Mouse (Mus musculus) CH12F3 (cell line): ENCODE results near the gene Plekhh2.

ENCODE experiments used
- in situ Hi-C: fragments of 300-500 bp; cut with MboI; formaldehyde crosslinking; loops from 2 replicates; pipeline ENCODE4 v1.14.3; 2020; ENCODE audit warnings: low sequenced_read_pairs

Gene Plekhh2

DNA sequence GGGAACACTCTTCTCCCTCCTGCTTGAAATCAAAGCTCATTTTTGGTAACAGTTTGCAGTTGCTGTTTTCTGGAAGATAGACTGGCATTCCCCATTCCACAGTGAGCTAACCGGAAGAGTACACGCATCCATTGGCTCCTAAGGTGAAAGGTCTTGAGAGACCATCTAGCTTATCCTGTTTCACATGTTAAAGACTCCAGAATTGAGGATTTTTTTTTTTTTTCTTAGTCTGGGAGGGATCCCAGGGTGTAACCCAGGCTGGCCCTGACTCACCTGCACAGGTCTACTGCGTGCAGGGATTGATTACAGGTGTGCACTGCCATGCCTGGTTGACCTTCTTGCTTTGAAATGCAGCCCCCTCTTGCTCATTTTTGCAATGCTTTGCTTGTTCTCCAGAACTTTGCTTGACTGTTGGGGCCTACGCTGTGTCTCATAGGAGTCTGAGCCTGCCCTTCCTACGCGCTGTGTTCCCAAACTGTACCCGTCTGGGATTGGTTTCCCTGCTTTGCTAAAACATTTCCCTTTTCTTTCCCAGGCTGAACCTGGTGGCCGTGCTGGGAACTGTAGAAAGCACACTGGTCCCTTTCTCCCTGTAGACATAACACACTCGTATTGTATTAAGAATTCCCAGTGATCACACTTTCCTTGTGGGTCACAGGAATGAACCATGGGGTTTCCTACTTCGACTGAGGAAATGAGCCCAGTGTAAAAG lies 92.2 kb downstream of the Plekhh2 start:
- in situ Hi-C loops: no loop called here

DNA sequence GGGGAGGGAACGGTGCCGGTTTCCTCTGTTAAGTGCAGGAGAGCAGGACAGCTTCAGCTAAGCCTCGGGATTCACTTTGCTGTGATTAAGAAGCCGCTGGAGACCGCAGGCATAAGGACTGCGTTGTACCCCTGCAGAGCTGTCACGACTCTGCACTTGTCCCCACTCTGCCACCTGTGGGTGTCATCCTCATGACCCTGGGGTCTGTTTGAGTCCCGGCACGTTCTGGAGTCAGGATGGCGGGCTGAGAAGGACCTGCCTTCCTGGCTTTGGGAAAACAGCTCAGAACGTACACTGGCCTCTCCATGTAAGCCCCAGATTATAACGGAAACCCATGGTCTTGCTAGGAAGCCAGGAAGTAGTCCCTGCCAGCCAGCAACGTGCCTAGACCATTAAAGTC lies 95.3 kb downstream of the Plekhh2 start:
- in situ Hi-C loops: no loop called here

DNA sequence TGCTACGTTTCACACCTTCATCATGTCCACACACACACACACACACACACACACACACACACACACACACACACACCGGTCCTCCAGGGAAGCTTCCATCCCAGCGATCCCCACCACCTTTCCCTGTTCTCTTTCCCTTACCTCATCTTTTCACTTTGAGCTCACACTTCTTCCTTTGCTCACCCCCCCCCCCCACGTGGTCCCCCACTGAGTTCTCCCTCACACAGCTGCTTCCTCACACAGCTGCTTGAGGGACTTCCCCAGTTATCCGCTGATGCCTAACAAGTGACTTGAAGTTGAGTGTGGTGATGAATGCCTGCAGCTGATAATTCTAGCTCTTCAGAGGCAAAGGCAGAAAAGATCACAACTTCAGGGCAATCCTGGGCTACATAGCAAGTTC lies 95.9 kb downstream of the Plekhh2 start:
- in situ Hi-C loops: no loop called here

DNA sequence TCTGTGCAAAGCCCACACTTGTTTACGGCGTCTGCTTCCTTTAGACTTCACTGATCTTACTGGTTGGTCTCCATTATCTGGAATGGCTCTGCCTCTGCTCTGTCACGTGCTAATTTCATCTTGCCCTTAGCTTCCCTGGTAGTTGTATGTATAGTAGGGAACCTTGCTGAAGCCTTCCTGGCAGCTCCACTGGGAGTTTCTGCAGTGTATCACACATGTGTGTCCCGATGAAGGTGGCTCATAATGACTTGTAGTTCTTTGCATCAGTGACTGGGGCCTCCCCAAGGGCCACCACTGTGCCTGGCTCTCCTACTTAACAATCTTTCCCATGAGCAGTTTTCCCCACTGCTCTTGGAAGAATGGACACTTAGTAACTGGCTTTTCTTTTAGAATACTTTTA lies 96.9 kb downstream of the Plekhh2 start:
- in situ Hi-C loops: no loop called here

DNA sequence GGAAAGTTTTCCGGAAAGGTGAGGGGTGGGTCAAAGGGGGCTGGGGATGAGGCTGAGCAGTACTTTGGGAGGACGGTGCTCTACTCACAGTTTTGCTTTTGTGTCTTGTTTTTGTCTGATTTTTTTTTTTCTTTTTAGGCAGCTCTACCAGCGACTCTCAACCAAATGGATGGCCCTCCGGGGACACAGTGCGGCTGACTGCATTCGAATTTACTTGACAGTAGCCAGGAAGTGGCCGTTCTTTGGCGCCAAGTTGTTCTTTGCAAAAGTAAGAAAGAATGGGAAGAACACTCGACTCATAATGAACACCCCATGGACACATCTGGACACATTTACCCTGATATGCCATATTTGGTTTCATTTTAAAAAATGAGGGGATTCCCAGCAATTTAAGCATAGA lies 99.8 kb downstream of the Plekhh2 start:
- in situ Hi-C loops: no loop called here

DNA sequence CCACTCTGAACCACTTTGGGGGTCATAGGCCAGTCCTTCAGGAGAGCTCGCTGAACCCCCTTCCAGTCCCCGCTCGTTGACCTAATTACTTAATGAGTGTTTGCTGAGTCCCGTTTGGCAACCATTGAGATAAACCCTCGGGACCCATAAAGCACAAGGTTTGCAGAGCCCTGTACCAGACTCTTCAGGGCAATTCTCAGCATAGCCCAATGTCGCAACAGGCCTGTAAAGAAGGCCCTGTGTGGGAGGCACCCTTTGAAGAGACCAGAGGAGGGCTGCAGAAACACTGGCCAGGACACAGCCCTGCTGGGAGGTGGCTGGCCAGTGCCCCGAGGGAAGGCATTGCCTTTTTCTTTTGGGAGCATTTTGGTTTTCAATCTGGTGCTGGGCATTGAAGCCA lies 100.3 kb downstream of the Plekhh2 start:
- in situ Hi-C loops: no loop called here

DNA sequence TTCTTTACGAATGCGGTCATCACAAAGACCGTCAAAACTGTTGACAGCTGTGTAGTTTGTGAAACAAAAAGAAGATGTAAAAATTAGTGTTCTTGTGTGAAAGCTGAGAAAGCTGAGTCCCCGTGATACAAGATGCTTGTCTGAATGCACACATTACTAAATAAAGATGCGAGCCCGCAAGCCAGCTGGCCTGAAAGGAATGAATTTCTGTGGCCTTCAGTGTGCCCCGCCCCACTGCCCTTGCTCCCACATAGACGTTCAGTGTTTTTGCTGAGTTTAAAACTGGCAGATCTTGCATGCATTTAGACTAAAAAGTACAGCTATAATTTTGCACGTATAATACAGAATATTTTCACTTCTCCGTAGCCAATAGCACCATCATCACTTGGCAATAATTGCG lies 104.1 kb downstream of the Plekhh2 start:
- in situ Hi-C loops: no loop called here

DNA sequence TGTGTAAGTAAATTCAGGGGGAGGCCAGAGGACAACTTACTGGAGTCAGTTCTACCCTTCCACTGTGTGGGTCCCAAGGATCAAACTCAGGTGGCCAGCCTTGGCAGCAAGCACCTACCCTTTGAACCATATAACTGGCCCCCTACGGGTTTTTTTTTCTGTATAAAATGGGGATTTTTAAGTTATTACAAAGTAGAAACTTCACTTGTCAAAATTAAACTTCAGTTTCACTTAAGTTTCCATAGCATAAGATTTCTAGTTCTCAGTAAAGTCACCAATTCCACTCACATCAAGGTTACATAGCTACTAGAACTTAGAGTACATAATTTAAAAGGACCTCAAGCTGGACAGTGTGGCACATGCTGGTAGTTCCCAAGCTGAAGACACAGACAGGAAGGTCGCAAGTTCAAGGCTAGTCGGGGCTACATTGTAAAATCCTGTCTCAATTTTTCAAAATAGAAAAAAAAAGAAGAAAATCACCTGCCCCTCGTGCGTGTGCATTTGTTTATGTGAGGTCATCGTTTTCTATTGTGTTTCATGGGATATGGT lies 104.9 kb downstream of the Plekhh2 start:
- in situ Hi-C loops: no loop called here

DNA sequence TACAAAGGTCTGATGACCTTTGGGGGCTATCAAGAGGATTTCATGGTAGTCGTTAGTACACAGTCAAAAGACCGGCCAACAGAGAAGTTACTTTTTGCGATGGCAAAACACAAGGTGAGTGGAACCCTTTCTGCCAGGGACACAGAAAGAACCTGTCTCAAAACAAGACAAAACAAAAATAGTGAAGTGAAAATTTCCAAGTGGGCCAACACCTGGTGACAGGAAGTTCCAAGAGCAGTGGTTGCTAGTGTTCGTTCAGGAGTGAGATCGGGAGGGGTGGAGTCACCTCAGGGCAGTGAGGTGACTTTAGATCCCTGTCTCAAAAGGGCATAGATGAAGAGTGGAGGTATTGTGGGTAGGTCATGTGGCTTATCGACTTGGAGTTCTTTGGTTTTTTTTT lies 106.3 kb downstream of the Plekhh2 start:
- in situ Hi-C loops: no loop called here

DNA sequence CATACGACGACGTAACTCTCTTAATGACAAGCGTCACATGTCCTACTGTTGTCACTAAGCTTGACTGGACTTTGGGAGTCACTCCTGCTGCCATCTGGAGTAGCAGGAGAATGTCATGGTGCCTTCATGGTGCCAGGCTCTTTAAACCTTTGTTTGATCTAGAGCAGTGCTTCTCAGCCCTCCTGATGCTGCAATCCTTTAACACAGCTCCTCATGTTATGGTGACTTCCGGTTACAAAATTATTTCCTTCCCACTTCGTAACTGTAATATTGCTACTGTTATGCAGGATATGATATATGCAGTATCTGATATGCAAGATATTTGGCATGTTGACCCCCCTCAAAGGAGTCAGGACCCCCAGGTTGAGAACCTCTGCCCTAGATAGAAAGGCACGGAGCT lies 107.4 kb downstream of the Plekhh2 start:
- in situ Hi-C loops: no loop called here

DNA sequence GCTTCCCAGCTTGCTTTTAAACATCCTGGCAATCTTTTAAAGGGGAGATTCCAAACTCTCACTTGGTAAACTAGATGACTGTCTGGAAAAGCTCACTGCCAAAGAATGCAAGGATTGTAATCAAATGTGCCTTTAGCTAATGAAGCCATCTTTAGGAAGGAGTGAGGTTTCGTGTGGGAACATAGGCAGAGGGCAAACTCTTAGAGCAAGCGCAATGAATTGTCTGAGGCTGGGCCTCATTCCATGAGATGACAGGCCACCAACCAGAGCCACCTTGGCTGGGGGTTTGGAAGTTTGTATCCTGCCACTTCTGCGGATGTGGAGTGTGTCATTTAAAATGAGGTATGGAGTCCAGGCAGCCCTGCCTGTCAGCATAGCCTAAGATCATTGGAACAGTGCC lies 108.4 kb downstream of the Plekhh2 start:
- in situ Hi-C loops: no loop called here

DNA sequence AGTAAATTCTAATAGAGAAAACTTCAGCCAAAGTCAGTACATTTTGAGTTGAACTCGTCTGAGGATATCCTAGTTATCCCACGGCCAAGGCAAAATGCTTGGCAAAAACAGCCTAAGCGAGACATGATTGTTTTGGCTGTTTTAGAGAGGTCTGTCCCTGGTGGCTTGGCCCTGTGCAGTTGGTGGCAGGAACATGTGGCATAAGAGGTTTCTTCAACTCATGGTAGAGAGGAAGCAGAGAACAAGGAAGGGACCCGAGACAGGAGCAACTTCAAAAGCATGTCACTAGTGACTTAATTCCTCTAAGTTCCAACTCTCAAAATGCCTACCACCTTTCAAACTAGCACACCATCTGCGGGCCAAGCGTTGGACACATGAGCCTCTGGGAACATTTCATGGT lies 108.9 kb downstream of the Plekhh2 start:
- in situ Hi-C loops: no loop called here

DNA sequence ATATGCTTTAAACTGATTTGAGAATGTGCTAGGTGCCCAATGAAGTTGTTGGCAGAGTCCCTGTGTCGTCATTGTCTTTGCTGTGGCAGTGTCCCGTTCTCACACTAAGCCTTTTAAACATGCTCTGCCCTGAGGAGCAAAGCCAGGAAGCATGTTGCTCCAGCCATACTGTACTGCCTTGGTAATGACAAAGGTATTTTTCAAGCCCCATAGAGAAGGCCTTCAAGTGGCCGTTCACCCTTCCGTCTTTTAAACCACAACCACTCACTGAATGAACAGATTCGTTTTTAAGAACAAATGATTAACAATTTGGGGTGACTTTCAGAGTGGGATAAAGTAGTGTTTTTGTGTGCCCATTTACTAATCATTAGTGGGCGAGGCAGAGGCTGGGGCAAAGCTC lies 109.5 kb downstream of the Plekhh2 start:
- in situ Hi-C loops: no loop called here

DNA sequence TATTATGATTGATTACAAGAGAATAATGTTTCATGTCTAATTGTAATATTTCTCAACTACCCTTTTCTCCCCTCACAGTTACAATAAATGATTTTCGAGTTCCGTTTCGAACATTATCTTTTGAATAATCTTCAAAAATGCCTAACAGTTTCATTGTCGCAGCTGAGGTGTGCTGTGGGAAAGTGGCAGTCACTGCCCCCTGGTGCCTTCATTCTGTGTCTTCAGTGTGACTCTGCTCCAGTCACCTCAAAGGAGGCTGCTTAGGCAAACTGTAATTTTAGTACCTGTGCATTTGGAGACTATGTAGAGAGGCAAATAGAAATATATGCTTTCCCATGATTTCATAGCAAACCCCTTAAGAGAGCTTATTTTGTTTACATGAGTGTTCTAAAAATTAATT lies 110.3 kb downstream of the Plekhh2 start:
- in situ Hi-C loops: no loop called here

DNA sequence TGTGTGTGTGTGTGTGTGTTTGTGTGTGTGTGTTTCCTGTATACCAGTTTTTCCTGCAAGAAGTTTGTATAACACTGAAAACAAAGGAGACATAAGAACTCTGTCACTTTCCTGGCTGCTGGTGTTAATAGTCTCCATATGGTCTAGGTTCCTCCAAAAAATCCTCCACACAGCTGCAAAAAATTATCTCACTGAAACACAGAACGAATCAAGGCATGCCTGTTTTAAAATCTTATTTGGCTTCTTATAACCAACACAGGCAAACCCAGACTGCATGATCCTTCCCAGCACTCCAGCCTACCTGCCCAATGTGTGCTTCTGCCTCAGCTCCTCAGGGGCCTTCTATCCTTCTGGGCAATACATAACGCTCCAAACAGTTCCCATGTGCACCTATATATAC lies 111.2 kb downstream of the Plekhh2 start:
- in situ Hi-C loops: no loop called here

DNA sequence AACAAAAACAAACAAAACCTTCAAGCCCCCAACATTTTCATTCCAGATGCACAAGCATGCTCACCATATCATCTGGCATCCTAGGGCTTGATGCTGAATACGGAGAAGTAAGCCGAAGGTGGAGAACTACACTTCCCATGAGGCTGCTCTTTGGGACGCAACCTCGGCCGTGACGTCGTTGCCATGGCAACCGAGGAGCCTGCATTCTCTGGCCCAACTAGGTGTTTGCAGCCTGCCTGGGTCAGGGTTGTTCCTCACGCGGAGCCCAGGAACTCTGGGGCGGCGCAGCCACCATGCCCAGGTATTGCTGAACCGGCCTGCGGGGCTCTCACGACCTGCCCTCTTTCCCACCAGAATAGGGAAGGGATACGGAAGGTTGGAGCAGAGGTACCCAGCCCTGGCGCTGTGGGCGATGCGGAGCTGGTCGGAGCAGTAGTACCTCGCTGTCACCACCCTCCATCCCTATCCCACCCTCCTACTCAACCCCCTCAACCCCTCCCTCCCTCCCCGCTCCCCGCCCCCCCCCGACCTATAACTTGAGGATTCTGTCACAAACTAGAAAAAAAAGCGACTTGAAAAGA lies 114.7 kb downstream of the Plekhh2 start, which contains the start of gene Dync2li1:
Gene Dync2li1 (plus strand): TSS at position 221 of the 581 bp plus-strand sequence.
- in situ Hi-C loops: no loop called here

DNA sequence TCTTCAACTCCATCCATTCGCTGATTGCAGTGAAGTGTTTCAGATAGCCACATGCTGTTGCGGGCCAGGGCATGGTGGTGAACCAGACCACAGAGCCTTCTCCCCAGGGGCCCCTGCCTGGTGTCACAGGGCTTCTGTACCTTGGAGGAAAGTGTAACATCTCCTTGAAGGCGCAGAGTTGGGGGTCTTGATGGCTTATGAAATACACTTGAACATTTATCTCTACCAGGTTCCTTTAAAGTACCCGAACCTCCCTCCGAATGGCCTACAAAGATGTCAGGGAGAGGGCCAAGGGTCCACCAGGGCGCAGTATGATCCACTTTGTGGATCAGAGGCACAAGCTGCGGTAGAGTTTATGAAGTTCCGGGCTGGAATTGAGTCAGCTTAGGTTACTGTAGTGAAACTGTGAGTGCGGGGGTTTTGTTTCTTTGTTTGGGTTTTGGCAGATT lies 115.2 kb downstream of the Plekhh2 start:
- in situ Hi-C loops: no loop called here

DNA sequence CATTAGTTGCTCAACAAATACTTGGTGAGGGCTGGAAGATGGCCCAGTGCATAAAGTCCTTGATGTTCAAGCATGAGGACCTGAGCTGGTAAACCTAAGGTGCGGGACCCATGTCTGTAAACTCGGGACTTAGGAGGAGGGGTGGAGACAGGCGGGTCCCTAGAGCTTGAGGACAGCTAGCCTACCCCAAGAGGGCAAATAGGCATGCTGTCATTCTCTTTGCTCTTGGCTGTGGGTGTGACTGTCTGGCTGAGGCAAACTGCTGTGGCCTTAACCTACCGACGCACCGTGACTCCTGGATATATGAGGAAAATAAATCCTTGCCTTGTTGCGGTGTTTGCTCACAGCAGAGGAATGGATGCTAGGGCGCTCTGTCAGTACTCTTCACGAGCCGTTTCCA lies 116.0 kb downstream of the Plekhh2 start:
- in situ Hi-C loops: no loop called here

DNA sequence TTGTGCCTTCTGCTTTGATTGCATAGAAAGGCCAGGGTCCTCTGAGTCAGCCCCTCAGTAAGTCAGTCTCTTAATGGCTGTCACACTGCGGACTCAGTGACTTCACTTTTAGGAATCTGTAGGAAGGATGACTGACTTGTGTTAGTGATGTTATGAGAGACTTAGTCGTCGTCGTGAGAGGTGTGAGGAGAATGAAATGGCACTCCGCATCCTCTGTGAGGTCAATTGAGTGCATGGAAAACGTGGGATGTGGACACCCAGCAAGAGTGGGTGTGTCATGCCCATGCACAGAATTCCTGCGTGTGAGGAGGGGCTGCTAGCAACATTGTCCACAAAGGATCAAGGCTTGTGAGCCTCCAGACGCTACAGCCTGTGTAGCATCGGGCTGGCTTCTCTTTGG lies 116.9 kb downstream of the Plekhh2 start:
- in situ Hi-C loops: no loop called here

DNA sequence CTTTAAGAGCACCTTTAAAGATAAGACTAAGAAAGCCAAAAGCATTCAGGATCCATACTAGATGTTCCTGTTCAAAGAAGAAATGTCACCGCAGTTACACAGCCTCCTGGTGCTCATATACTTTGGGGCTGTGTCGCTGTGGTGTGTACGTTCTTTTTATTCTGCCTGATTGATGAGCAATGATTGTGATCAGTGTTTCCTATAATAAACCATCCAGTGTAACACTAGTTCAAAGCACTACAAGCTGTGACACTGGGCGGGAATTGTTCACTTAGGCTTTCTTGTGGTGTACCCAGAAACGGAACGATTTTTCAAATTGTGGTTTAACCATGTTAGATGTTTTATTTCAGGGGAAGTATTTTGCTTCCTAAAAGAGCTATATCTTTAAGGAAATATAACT lies 120.1 kb downstream of the Plekhh2 start:
- in situ Hi-C loops: no loop called here

DNA sequence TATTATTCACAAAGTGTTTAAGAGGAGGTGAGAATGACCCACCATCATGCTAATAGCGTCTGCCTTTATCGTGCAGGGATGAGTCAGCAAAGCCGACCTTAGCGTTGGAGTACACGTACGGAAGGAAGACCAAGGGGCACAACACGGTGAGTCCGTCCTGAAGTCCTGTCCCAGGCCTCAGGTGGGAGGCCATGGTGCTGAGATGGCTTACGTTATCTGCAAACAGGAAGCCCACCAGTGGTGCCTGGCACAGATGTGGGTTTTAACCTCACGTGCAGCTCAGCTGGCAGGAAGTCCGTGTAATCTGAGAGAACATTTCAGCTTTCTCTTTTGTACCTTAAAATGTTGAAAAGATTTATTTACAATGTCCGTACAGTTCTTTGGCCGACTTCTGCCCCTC lies 121.7 kb downstream of the Plekhh2 start:
- in situ Hi-C loops: no loop called here

DNA sequence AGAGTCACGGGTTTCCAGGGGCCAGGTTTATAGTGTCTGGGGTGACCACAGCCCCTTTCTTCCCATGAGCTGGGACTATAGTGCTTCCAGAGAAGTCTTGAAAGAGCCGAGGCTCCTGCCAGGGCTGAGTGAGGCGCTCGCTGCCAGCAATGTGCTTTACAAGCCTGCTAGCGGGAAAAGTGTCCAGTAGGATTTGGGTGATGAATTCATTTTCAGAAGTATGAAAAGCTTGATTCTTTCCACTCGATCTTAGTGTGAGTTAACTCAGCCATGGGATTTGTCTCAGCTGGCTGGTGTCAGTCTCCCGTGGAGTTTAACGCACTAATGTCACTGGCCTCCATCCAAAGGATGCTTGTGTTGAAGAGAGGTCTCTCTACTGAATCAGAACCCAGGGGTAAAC lies 124.6 kb downstream of the Plekhh2 start:
- in situ Hi-C loops: no loop called here

DNA sequence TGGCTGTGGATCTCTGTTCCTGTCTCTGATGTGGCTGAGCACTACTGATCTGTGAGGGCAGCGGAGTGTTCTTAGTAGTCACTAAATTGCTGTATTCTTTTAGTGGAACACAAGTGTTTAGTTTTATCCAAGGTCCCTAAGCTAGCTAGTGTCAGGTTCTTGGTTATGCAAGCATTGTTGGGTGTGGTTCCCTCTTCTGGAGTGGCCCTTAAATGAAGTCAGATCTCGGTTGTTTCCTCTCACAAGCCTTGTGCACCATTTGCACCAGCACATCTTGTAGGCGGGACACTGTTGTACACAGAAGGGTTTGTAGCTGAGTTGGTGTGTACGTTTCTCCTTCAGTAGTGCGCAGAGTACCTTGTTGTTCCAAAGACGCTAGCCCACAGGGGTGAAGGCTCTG lies 126.3 kb downstream of the Plekhh2 start:
- in situ Hi-C loops: no loop called here
